Mouse (Mus musculus): ENCODE results near the gene Rnf141.

DNA sequence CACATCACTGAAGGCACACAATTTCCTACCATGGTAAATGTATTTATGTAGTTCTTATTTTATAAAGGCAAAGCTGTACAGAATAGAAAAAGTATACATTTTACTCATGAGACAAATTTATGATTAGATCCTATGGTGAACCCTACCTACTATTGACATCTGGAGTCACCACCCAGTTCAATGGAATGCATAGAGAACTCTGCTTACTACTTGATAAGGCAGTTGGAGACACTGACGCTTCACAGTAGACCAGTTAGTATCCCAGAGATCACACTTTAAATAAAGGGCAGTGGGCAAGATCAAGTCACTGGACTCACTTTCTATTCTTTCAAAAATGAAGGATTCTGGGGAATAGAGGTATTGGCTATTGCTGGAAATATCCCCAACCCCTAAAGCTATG lies 30.3 kb downstream of the Rnf141 start:
- no peak for TF ChIP-seq CTCF (conservative IDR thresholded peaks at IDR 0.05; ENCODE audit: low read length)
- TF ChIP-seq NANOG (IDR thresholded peaks at IDR 0.05; ENCODE audit: borderline replicate concordance, low read length) = no peak
- no peak for TF ChIP-seq POU5F1 (IDR thresholded peaks at IDR 0.05; ENCODE audit: borderline replicate concordance, low read length)
